Comparison of ENCODE assay signal across 8 mouse cellular contexts in the genomic region with DNA sequence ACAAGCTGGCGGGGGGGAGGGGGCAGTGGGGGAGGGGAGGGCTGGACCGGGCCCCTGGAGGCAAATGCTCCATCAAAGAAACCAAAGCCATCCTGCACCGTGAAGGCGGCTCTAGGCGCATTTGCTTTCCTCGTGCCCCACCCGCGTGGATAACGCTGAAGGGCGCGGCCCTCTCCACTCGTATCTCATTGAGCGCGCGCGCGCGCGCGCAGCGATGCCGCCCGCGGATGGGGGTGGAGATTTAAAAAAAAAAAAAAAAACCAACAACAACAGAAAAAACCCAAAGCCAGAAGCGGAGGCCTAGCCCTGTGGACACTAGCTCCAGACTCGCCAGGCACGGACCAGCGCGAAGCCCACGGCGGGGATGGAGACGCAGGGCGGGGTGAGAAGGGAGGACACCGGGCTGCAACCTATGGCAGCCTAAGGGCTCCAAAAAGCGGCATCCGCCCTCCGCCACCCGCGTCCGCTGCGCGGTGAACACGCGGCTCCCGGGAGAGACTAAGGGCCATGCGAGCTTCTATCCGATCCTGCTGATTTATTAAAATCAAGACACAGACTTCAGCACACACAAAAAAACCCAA. TPM values are rescaled to one million over a fixed set of nuclear protein-coding genes. Genes with fewer than 3 reads are reported as not detected.
DNase-seq lines count a peak whose midpoint lies in the region; ATAC-seq and TF ChIP-seq lines count a peak whose summit lies in the region.

No protein-coding gene starts in this region.

- peak overlapping the region; percentile 100 for H3K4me3 ChIP-seq in forebrain, embryonic 12.5 days (replicated peaks)
- H3K4me3 ChIP-seq in hindbrain, embryonic 12.5 days: peak overlapping the region; percentile 87
- peak overlapping the region; percentile 51 for H3K4me3 ChIP-seq in left cerebral cortex, adult 2 months

- WGBS in forebrain, embryonic 12.5 days: under 1% methylated on average over 46 of the region's 47 CpGs
- under 1% methylated on average over 46 of the region's 47 CpGs for WGBS in hindbrain, embryonic 12.5 days

- peak overlapping the region; percentile 97 for H3K27ac ChIP-seq in forebrain, embryonic 12.5 days
- peak overlapping the region; percentile 98 for H3K27ac ChIP-seq in hindbrain, embryonic 12.5 days
- H3K27ac ChIP-seq in left cerebral cortex, adult 2 months: peak overlapping the region; percentile 92

- H3K4me2 ChIP-seq in forebrain, embryonic 12.5 days: peak overlapping the region; percentile 66
- peak overlapping the region; percentile 73 for H3K4me2 ChIP-seq in hindbrain, embryonic 12.5 days (replicated peaks)

- peaks cover 22% of the 10 kb centered on the region for H3K4me1 ChIP-seq in forebrain, embryonic 12.5 days
- H3K4me1 ChIP-seq in hindbrain, embryonic 12.5 days: peaks cover 15% of the 10 kb centered on the region

- peak; percentile 19 for DNase-seq in urinary bladder, postnatal 14 days (ENCODE audit: low spot score)
- no peak for DNase-seq in urinary bladder, adult 2 months (ENCODE audit: low spot score)
- peak; percentile 65 to 66 for DNase-seq in left cerebral cortex, adult 2 months (ENCODE audit: extremely low spot score in 1 of 2, low spot score in 2 of 2)
- peak; percentile 53 for DNase-seq in lung, postnatal 14 days
- peak; percentile 69 for DNase-seq in right cerebral cortex, postnatal 25 days
- DNase-seq in spleen, postnatal 36 days (ENCODE audit: low spot score in 2 of 2): no peak

- no peak for ATAC-seq in forebrain, embryonic 12.5 days (ENCODE audit: low FRiP score)
- ATAC-seq in hindbrain, embryonic 12.5 days (ENCODE audit: low FRiP score): no peak

- TF ChIP-seq CTCF in left cerebral cortex, adult 2 months (IDR thresholded peaks at IDR 0.05): no peak

- intact Hi-C loops in left cerebral cortex, adult 2 months (cut with DNase I): loop anchor here (2.0 to 10.0 kb wide), 3 partner anchors 277 to 864 kb away; no protein-coding TSS in a partner anchor

- H3K36me3 ChIP-seq in forebrain, embryonic 12.5 days (replicated peaks): peaks cover 26% of the 10 kb centered on the region; the same call in 1 of the 2 replicates
- peaks cover 8% of the 10 kb centered on the region; the same call in 1 of the 2 replicates for H3K36me3 ChIP-seq in hindbrain, embryonic 12.5 days

- H3K9me3 ChIP-seq in forebrain, embryonic 12.5 days: no peaks in the 10 kb centered on the region
- H3K9me3 ChIP-seq in hindbrain, embryonic 12.5 days (replicated peaks): no peaks in the 10 kb centered on the region

- no peaks in the 10 kb centered on the region for H3K27me3 ChIP-seq in forebrain, embryonic 12.5 days
- no peaks in the 10 kb centered on the region for H3K27me3 ChIP-seq in hindbrain, embryonic 12.5 days

- H3K9ac ChIP-seq in forebrain, embryonic 12.5 days: peak overlapping the region; percentile 99
- H3K9ac ChIP-seq in hindbrain, embryonic 12.5 days: peak overlapping the region; percentile 100

RNA-seq across cellular contexts. Expression of a gene that starts 3.1 kb away (rescaled TPM):
- polyA plus RNA-seq in urinary bladder, adult 2 months (2012; rRNA removed): 0.31 and 0.33 TPM in 2 replicates
- 701 and 760 TPM in 2 replicates for polyA plus RNA-seq in forebrain, embryonic 12.5 days (2016; fragmentation: Nextera tagmentation; extraction: Ambion mirVana)
- polyA plus RNA-seq in hindbrain, embryonic 12.5 days (2016; fragmentation: Nextera tagmentation; extraction: Ambion mirVana): 578 and 604 TPM in 2 replicates
- 10 to 100 TPM; 14.4 to 19.6 TPM for total RNA-seq in left cerebral cortex, adult 2 months (2021)

Comparison
In these comparisons a context has a peak if more than half of its experiments do, and no peak if none do; other contexts are left out.
1. DNase-seq: peak in urinary bladder, postnatal 14 days (single experiment), left cerebral cortex, adult 2 months (2 of 2), lung, postnatal 14 days (single experiment) and right cerebral cortex, postnatal 25 days (single experiment); none in urinary bladder, adult 2 months (single experiment) and spleen, postnatal 36 days (0 of 2).
2. RNA of a gene that starts 3.1 kb away (polyA plus RNA-seq): 701 to 760 TPM in forebrain, embryonic 12.5 days and 578 to 604 TPM in hindbrain, embryonic 12.5 days; 0.31 to 0.33 TPM in urinary bladder, adult 2 months; every median in the first group is over 100 times any median in the second.
3. Peak in every context shown above with its lines, with median percentiles within 50 percentile points of each other: H3K27ac ChIP-seq and H3K4me3 ChIP-seq.